ENCODE assay signal across 11 mouse cellular contexts in genomic region chr19:24586726-24587125, GRCm38 (mm10).
"Had no signal": no experiment of that assay in that cellular context is flagged by ENCODE, and none has a peak within 500 bp of the region (broad histone marks: within the 10 kb centered on the region; RNA-seq: fewer than 3 reads in every experiment).

No protein-coding gene starts in this region.

- DNase-seq: gastrocnemius, postnatal 10 days; gastrocnemius, postnatal 25 days; heart, adult 2 months; heart, postnatal 4 days; kidney, adult 18-20 months; kidney, adult 8-10 months; kidney, postnatal 10 days; kidney, postnatal 25 days; kidney, postnatal 4 days; liver; liver, embryonic 13.5 days had no signal
